ENCODE assay signal across 12 mouse cellular contexts in genomic region chr1:34613801-34614200, GRCm38 (mm10).
"Had no signal": no experiment of that assay in that cellular context is flagged by ENCODE, and none has a peak within 500 bp of the region (broad histone marks: within the 10 kb centered on the region; RNA-seq: fewer than 3 reads in every experiment).

No protein-coding gene starts in this region.

- DNase-seq: retina, postnatal 1 day; right cerebral cortex, adult 18-20 months; right cerebral cortex, postnatal 14 days; right cerebral cortex, postnatal 25 days; right cerebral cortex, postnatal 4 days; spleen, adult 18-20 months; thymus, adult 18-20 months; thymus, adult 2 months; thymus, postnatal 14 days; thymus, postnatal 25 days; thymus, postnatal 36 days; thymus, postnatal 4 days had no signal
